Mouse (Mus musculus) bone marrow, adult 2 months (tissue): ENCODE measurements at regions not wholly inside any gene's neighbourhood (a gene's known extent, or its start where the extent isn't known, plus 50 kb on each side); places are given as distances from the start of the nearest gene placed in this dataset.

Source experiments
- CTCF ChIP-seq: fragments of 200-500 bp; IDR thresholded peaks from 2 replicates; pipeline ENCODE4 v1.5.1; 2011; ENCODE audit warnings: low read length, control low read depth; ENCODE audit not compliant: control insufficient read depth, insufficient read depth
- POLR2A ChIP-seq: fragments of 200-500 bp; IDR thresholded peaks from 2 replicates; pipeline ENCODE4 v1.6.1; 2011; ENCODE audit warnings: low read depth, mild to moderate bottlenecking, control low read depth, low read length, borderline replicate concordance; ENCODE audit not compliant: control insufficient read depth

- no peak for TF ChIP-seq CTCF
- TF ChIP-seq POLR2A, result no peak
Measured at GRCm38 (mm10) chr17:14525255-14525654, 168.8 kb downstream of the Thbs2 start.
